Mouse (Mus musculus): ENCODE measurements at regions not wholly inside any gene's neighbourhood (a gene's known extent, or its start where the extent isn't known, plus 50 kb on each side); places are given as distances from the start of the nearest gene placed in this dataset.

DNA sequence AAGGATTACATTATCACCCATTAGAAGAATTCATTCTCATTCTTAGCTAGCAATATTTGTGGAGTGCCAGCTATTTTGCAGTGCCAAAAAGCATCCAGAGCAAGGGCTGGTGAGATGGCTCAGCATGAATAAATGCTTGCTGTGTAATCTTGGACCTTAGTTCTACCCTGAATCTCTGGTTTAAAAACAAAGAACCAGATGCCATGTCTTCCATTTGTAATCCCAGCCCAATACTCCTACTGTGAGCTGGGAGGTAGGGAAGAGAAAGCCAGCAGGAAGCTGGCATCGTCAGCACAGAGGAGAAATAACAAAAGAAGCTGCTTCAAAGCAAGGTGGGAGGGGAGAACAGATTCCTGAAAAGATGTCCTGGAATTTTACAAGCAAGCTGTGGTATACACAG is 1140.1 kb upstream of the Pot1a start:
- TF ChIP-seq CTCF (IDR thresholded peaks at IDR 0.05 in 2 of 3, conservative IDR thresholded peaks at IDR 0.05 in 1 of 3; ENCODE audit: control insufficient read depth in 1 of 3, insufficient read depth in 1 of 3, low read depth in 2 of 3, low read length in 3 of 3, poor library complexity in 1 of 3, severe bottlenecking in 1 of 3) = no peak
- TF ChIP-seq SIN3A (IDR thresholded peaks at IDR 0.05; ENCODE audit: low read length) = no peak
- TF ChIP-seq USF1 (IDR thresholded peaks at IDR 0.05; ENCODE audit: low read depth, low read length) = no peak
- TF ChIP-seq SMC3 (IDR thresholded peaks at IDR 0.05; ENCODE audit: low read depth, low read length) = no peak
- no peak for TF ChIP-seq GABPA (IDR thresholded peaks at IDR 0.05; ENCODE audit: low read depth, low read length)
- TF ChIP-seq POLR2A (IDR thresholded peaks at IDR 0.05; ENCODE audit: control insufficient read depth in 1 of 2, insufficient read depth in 1 of 2, low read depth in 1 of 2, low read length in 2 of 2, poor library complexity in 1 of 2) = no peak
- no peak for TF ChIP-seq ZKSCAN1 (IDR thresholded peaks at IDR 0.05; ENCODE audit: low read depth, low read length)

Measured in MEL (cell line).